Mouse (Mus musculus) heart, adult 2 months (tissue): ENCODE measurements at regions not wholly inside any gene's neighbourhood (a gene's known extent, or its start where the extent isn't known, plus 50 kb on each side); places are given as distances from the start of the nearest gene placed in this dataset.

Experiments
- DNase-seq, 2 experiments: peaks; one replicate each; pipeline ENCODE4 v3.0.0; 2021
- H3K27ac ChIP-seq: fragments of 200-600 bp; 2 replicates; pipeline ENCODE4 v1.8.1; 2022
- H3K27me3 ChIP-seq: fragments of 200-500 bp; 2 replicates; pipeline ENCODE4 v1.6.1; 2012; ENCODE audit warnings: mild to moderate bottlenecking, low read length, inconsistent platforms, mixed read lengths; ENCODE audit not compliant: control insufficient read depth, insufficient read depth
- H3K36me3 ChIP-seq: fragments of 200-500 bp; 2 replicates; pipeline ENCODE4 v1.6.1; 2012; ENCODE audit warnings: low read length, inconsistent platforms; ENCODE audit not compliant: control insufficient read depth, insufficient read depth
- H3K4me1 ChIP-seq: fragments of 200-500 bp; 2 replicates; pipeline ENCODE4 v1.6.1; 2011; ENCODE audit warnings: low read length; ENCODE audit not compliant: control insufficient read depth, insufficient read depth
- H3K4me3 ChIP-seq: fragments of 200-600 bp; 2 replicates; pipeline ENCODE4 v1.8.1; 2022
- H3K79me2 ChIP-seq: fragments of 200-500 bp; replicated peaks from 2 replicates; pipeline ENCODE4 v1.6.1; 2012; ENCODE audit warnings: mild to moderate bottlenecking, inconsistent platforms, low read length, moderate library complexity, mixed read lengths; ENCODE audit not compliant: control insufficient read depth, insufficient read depth
- H3K9ac ChIP-seq: fragments of 200-500 bp; 2 replicates; pipeline ENCODE4 v1.6.1; 2012; ENCODE audit warnings: low read depth, mild to moderate bottlenecking, control low read depth, inconsistent platforms, low read length, mixed read lengths
- CTCF ChIP-seq: fragments of 200-600 bp; IDR thresholded peaks from 2 replicates; pipeline ENCODE4 v1.8.1; 2022; ENCODE audit warnings: antibody characterized with exemption, mild to moderate bottlenecking, moderate library complexity
- EP300 ChIP-seq: fragments of 200-500 bp; IDR thresholded peaks from 2 replicates; pipeline ENCODE4 v1.6.1; 2011; ENCODE audit warnings: low read depth, low read length, control low read depth; ENCODE audit not compliant: insufficient read depth
- POLR2A ChIP-seq: fragments of 200-500 bp; IDR thresholded peaks from 2 replicates; pipeline ENCODE4 v1.6.1; 2011; ENCODE audit warnings: mild to moderate bottlenecking, low read depth, low read length, control low read depth; ENCODE audit not compliant: insufficient read depth
- WGBS: fragments of 180-500 bp; shearing (Covaris S2); methylation state at CpG from one replicate; pipeline ENCODE4 v1.1.7; 2018; 5-methylcytosine and 5-hydroxymethylcytosine counted together
- intact Hi-C: fragments of 180-260 bp; cut with DNase I; formaldehyde crosslinking; loops from one replicate; pipeline ENCODE4 v1.15.1; 2025

GRCm38 (mm10) chr15:67905279-67905678 lies 1404.6 kb upstream of the Lrrc6 start:
- 64% methylated on average over 1 of the region's 1 CpGs for whole genome bisulfite sequencing
- TF ChIP-seq CTCF (no peak), EP300 (no peak), POLR2A (no peak)
- H3K79me2 ChIP-seq = no peaks in the 10 kb centered on the region
- no peak overlapping the region for H3K4me3 ChIP-seq
- no peaks in the 10 kb centered on the region for H3K36me3 ChIP-seq
- no peak overlapping the region for H3K9ac ChIP-seq
- no peak overlapping the region for H3K27ac ChIP-seq
- no peaks in the 10 kb centered on the region for H3K27me3 ChIP-seq
- no peaks in the 10 kb centered on the region; the same call in 1 of the 2 replicates for H3K4me1 ChIP-seq
- DNase-seq = no peak
- intact Hi-C loops = no loop called here

GRCm38 (mm10) chr15:67904646-67905045 lies 1403.9 kb upstream of the Lrrc6 start:
- H3K27ac ChIP-seq = no peak overlapping the region
- H3K79me2 ChIP-seq = no peaks in the 10 kb centered on the region
- no peak overlapping the region for H3K9ac ChIP-seq
- H3K4me3 ChIP-seq = no peak overlapping the region
- intact Hi-C loops = no loop called here
- no peak for TF ChIP-seq POLR2A
- no peak for TF ChIP-seq EP300
- TF ChIP-seq CTCF = no peak
- no peak for DNase-seq
- peaks cover 2% of the 10 kb centered on the region for H3K4me1 ChIP-seq
- no peaks in the 10 kb centered on the region for H3K27me3 ChIP-seq
- H3K36me3 ChIP-seq = no peaks in the 10 kb centered on the region

- Histone ChIP-seq H3K27me3 (no peaks in the 10 kb centered on the region), H3K79me2 (no peaks in the 10 kb centered on the region), H3K36me3 (0 out of 2 replicates have a peak, but pooled peaks cover 2% of the 10 kb centered on the region), H3K27ac (no peak overlapping the region), H3K4me3 (no peak overlapping the region), H3K9ac (no peak overlapping the region), H3K4me1 (peaks cover 4% of the 10 kb centered on the region)
- DNase-seq = peak in 1 of 2 experiments; percentile 24
- no peak for TF ChIP-seq CTCF
- 74% methylated on average over 2 of the region's 2 CpGs for WGBS
- intact Hi-C loops = no loop called here
Measured at GRCm38 (mm10) chr15:67902982-67903381, 1402.3 kb upstream of the Lrrc6 start.

GRCm38 (mm10) chr15:67901191-67901601 lies 1400.5 kb upstream of the Lrrc6 start:
- Histone ChIP-seq H3K27me3 (no peaks in the 10 kb centered on the region), H3K27ac (no peak overlapping the region), H3K79me2 (no peaks in the 10 kb centered on the region), H3K36me3 (0 out of 2 replicates have a peak, but pooled peaks cover 2% of the 10 kb centered on the region), H3K4me1 (peaks cover 4% of the 10 kb centered on the region), H3K4me3 (no peak overlapping the region), H3K9ac (no peak overlapping the region)
- 72% methylated on average over 7 of the region's 7 CpGs for WGBS
- intact Hi-C loops = no loop called here
- no peak for TF ChIP-seq EP300
- no peak for TF ChIP-seq CTCF
- no peak for TF ChIP-seq POLR2A
- peak; percentile 36 to 58 for DNase-seq

GRCm38 (mm10) chr15:67899772-67900171 lies 1399.1 kb upstream of the Lrrc6 start:
- TF ChIP-seq POLR2A (no peak), CTCF (no peak), EP300 (no peak)
- Histone ChIP-seq H3K4me1 (peaks cover 4% of the 10 kb centered on the region), H3K36me3 (0 out of 2 replicates have a peak, but pooled peaks cover 2% of the 10 kb centered on the region), H3K9ac (no peak overlapping the region), H3K27ac (peak overlapping the region; percentile 49; the same call in 1 of the 2 replicates), H3K79me2 (no peaks in the 10 kb centered on the region), H3K4me3 (no peak overlapping the region), H3K27me3 (no peaks in the 10 kb centered on the region)
- intact Hi-C loops = no loop called here
- 80% methylated on average over 6 of the region's 6 CpGs for WGBS
- DNase-seq = no peak

- peak; percentile 70 to 83 for DNase-seq
- H3K79me2 ChIP-seq = no peaks in the 10 kb centered on the region
- WGBS = 58% methylated on average over 3 of the region's 3 CpGs
- no peak overlapping the region for H3K9ac ChIP-seq
- no peak for TF ChIP-seq POLR2A
- TF ChIP-seq CTCF = no peak
- no peak for TF ChIP-seq EP300
- no peaks in the 10 kb centered on the region for H3K27me3 ChIP-seq
- peak overlapping the region; percentile 49; the same call in 1 of the 2 replicates for H3K27ac ChIP-seq
- intact Hi-C loops = no loop called here
- H3K4me3 ChIP-seq = no peak overlapping the region
- peaks cover 4% of the 10 kb centered on the region for H3K4me1 ChIP-seq
- 0 out of 2 replicates have a peak, but pooled peaks cover 2% of the 10 kb centered on the region for H3K36me3 ChIP-seq
Measured at GRCm38 (mm10) chr15:67898959-67899403, 1398.3 kb upstream of the Lrrc6 start.

GRCm38 (mm10) chr15:67892066-67892465 lies 1391.4 kb upstream of the Lrrc6 start:
- intact Hi-C loops = no loop called here
- H3K36me3 ChIP-seq = no peaks in the 10 kb centered on the region
- WGBS = 74% methylated on average over 3 of the region's 3 CpGs
- H3K4me1 ChIP-seq = no peaks in the 10 kb centered on the region
- H3K9ac ChIP-seq = no peak overlapping the region
- H3K4me3 ChIP-seq = no peak overlapping the region
- DNase-seq = no peak
- H3K27ac ChIP-seq = no peak overlapping the region
- TF ChIP-seq CTCF (no peak), POLR2A (no peak), EP300 (no peak)
- no peaks in the 10 kb centered on the region for H3K79me2 ChIP-seq
- no peaks in the 10 kb centered on the region for H3K27me3 ChIP-seq
